Mouse (Mus musculus) MEL (cell line): ENCODE measurements at regions not wholly inside any gene's neighbourhood (a gene's known extent, or its start where the extent isn't known, plus 50 kb on each side); places are given as distances from the start of the nearest gene placed in this dataset.

Source experiments
- DNase-seq: peaks from one replicate; pipeline ENCODE4 v3.0.0; 2011; ENCODE audit warnings: low read depth, low spot score
- H3K27ac ChIP-seq: 2 replicates; pipeline ENCODE4 v1.5.1; 2012; ENCODE audit warnings: low read depth, mild to moderate bottlenecking, control low read depth, low read length, moderate library complexity; ENCODE audit not compliant: control insufficient read depth
- H3K27me3 ChIP-seq, 2 experiments: fragments of 150-350 bp in 1 of 2; sonication (generic) in 1 of 2; 2 replicates each; pipeline ENCODE4 v1.6.1; 2012; ENCODE audit warnings: low read length in 2 of 2, mild to moderate bottlenecking in 2 of 2, improper control_type of control experiment in 1 of 2, moderate library complexity in 1 of 2; ENCODE audit not compliant: insufficient read depth in 2 of 2, control insufficient read depth in 1 of 2
- H3K36me3 ChIP-seq, 2 experiments: 2 replicates each; pipeline ENCODE4 v1.6.1; 2012 to 2014; ENCODE audit warnings: low read length in 2 of 2, improper control_type of control experiment in 1 of 2, inconsistent platforms in 1 of 2, mild to moderate bottlenecking in 1 of 2; ENCODE audit not compliant: insufficient read depth in 2 of 2, control insufficient read depth in 1 of 2
- H3K4me1 ChIP-seq, 2 experiments: fragments of 150-350 bp in 1 of 2; sonication (generic) in 1 of 2; 2 replicates each; pipeline ENCODE4 v1.6.1; 2012; ENCODE audit warnings: low read length in 2 of 2, improper control_type of control experiment in 1 of 2, mild to moderate bottlenecking in 1 of 2; ENCODE audit not compliant: insufficient read depth in 2 of 2, control insufficient read depth in 1 of 2
- H3K4me3 ChIP-seq, 2 experiments: fragments of 150-350 bp in 1 of 2; sonication (generic) in 1 of 2; 2 replicates each; pipeline ENCODE4 v1.5.1; 2012; ENCODE audit warnings: low read depth in 2 of 2, low read length in 2 of 2, mild to moderate bottlenecking in 2 of 2, moderate library complexity in 2 of 2, control low read depth in 1 of 2, improper control_type of control experiment in 1 of 2; ENCODE audit not compliant: control insufficient read depth in 1 of 2, insufficient read depth in 1 of 2
- H3K79me2 ChIP-seq: 2 replicates; pipeline ENCODE4 v1.6.1; 2012; ENCODE audit warnings: mild to moderate bottlenecking, low read length, moderate library complexity; ENCODE audit not compliant: control insufficient read depth, poor library complexity, insufficient read depth
- H3K9ac ChIP-seq: 2 replicates; pipeline ENCODE4 v1.6.1; 2012; ENCODE audit warnings: low read depth, mild to moderate bottlenecking, control low read depth, low read length, moderate library complexity; ENCODE audit not compliant: control insufficient read depth, poor library complexity, severe bottlenecking
- H3K9me3 ChIP-seq: fragments of 150-350 bp; sonication (generic); replicated peaks from 2 replicates; pipeline ENCODE4 v1.6.1; 2012; ENCODE audit warnings: mild to moderate bottlenecking, low read length, improper control_type of control experiment, moderate library complexity; ENCODE audit not compliant: insufficient read depth
- ELF1 ChIP-seq: IDR thresholded peaks from 2 replicates; pipeline ENCODE4 v1.6.1; 2014; ENCODE audit warnings: low read depth, mild to moderate bottlenecking, inconsistent platforms, low read length, improper control_type of control experiment, moderate library complexity
- ETS1 ChIP-seq: IDR thresholded peaks from 2 replicates; pipeline ENCODE4 v1.6.1; 2012; ENCODE audit warnings: low read depth, mild to moderate bottlenecking, inconsistent platforms, low read length, improper control_type of control experiment, moderate library complexity
- GATA1 ChIP-seq: IDR thresholded peaks from 2 replicates; pipeline ENCODE4 v1.6.1; 2011; ENCODE audit warnings: low read depth, low read length, improper control_type of control experiment
- HCFC1 ChIP-seq: IDR thresholded peaks from 2 replicates; pipeline ENCODE4 v1.6.1; 2012; ENCODE audit warnings: low read depth, mild to moderate bottlenecking, inconsistent platforms, low read length, improper control_type of control experiment, moderate library complexity
- KAT2A ChIP-seq: conservative IDR thresholded peaks from 2 replicates; pipeline ENCODE4 v1.6.1; 2012; ENCODE audit warnings: low read depth, low read length, improper control_type of control experiment, inconsistent platforms
- MEF2A ChIP-seq: IDR thresholded peaks from 2 replicates; pipeline ENCODE4 v1.6.1; 2014; ENCODE audit warnings: low read depth, mild to moderate bottlenecking, inconsistent platforms, low read length, improper control_type of control experiment; ENCODE audit not compliant: poor library complexity, insufficient replicate concordance, severe bottlenecking; ENCODE audit errors: extremely low read depth
- MXI1 ChIP-seq: IDR thresholded peaks from 2 replicates; pipeline ENCODE4 v1.6.1; 2011; ENCODE audit warnings: mild to moderate bottlenecking, low read depth, low read length, improper control_type of control experiment
- MYB ChIP-seq: IDR thresholded peaks from 2 replicates; pipeline ENCODE4 v1.6.1; 2011; ENCODE audit warnings: mild to moderate bottlenecking, low read depth, low read length, improper control_type of control experiment
- MYC ChIP-seq: IDR thresholded peaks from 2 replicates; pipeline ENCODE4 v1.6.1; 2011; ENCODE audit warnings: low read depth, mild to moderate bottlenecking, low read length, improper control_type of control experiment, moderate library complexity
- NELFE ChIP-seq: IDR thresholded peaks from 2 replicates; pipeline ENCODE4 v1.6.1; 2011; ENCODE audit warnings: low read depth, low read length, improper control_type of control experiment
- POLR2A ChIP-seq, 2 experiments: IDR thresholded peaks; 2 replicates each; pipeline ENCODE4 v1.6.1; 2011 to 2012; ENCODE audit warnings: low read length in 2 of 2, mild to moderate bottlenecking in 2 of 2, control low read depth in 1 of 2, improper control_type of control experiment in 1 of 2, low read depth in 1 of 2, moderate library complexity in 1 of 2; ENCODE audit not compliant: control insufficient read depth in 1 of 2, insufficient read depth in 1 of 2, poor library complexity in 1 of 2
- POLR2AphosphoS2 ChIP-seq: IDR thresholded peaks from 2 replicates; pipeline ENCODE4 v1.6.1; 2011; ENCODE audit warnings: low read length, improper control_type of control experiment
- RCOR1 ChIP-seq: IDR thresholded peaks from 2 replicates; pipeline ENCODE4 v1.6.1; 2012; ENCODE audit warnings: low read depth, mild to moderate bottlenecking, inconsistent platforms, low read length, improper control_type of control experiment
- TAL1 ChIP-seq: IDR thresholded peaks from 2 replicates; pipeline ENCODE4 v1.6.1; 2012; ENCODE audit warnings: mild to moderate bottlenecking, inconsistent platforms, low read length, moderate library complexity, mixed read lengths
- USF2 ChIP-seq, 2 experiments: IDR thresholded peaks; 2 replicates each; pipeline ENCODE4 v1.6.1; 2011 to 2012; ENCODE audit warnings: improper control_type of control experiment in 2 of 2, low read length in 2 of 2, borderline replicate concordance in 1 of 2, inconsistent platforms in 1 of 2, low read depth in 1 of 2, mild to moderate bottlenecking in 1 of 2; ENCODE audit not compliant: insufficient read depth in 1 of 2
- ZC3H11A ChIP-seq: IDR thresholded peaks from 2 replicates; pipeline ENCODE4 v1.6.1; 2012; ENCODE audit warnings: low read depth, mild to moderate bottlenecking, inconsistent platforms, low read length, improper control_type of control experiment
- ZMIZ1 ChIP-seq: IDR thresholded peaks from 2 replicates; pipeline ENCODE4 v1.6.1; 2012; ENCODE audit warnings: low read depth, mild to moderate bottlenecking, inconsistent platforms, low read length, improper control_type of control experiment, moderate library complexity

- H3K27me3 ChIP-seq = no peaks in the 10 kb centered on the region; a peak in 1 of 4 replicates
- no peak overlapping the region for H3K4me3 ChIP-seq
- TF ChIP-seq ZC3H11A (no peak), ZMIZ1 (no peak), MYC (no peak), NELFE (no peak), MYB (no peak), KAT2A (no peak), GATA1 (no peak), MXI1 (no peak)
- no peaks in the 10 kb centered on the region for H3K79me2 ChIP-seq
- H3K9me3 ChIP-seq = no peaks in the 10 kb centered on the region
- no peak overlapping the region for H3K9ac ChIP-seq
- H3K4me1 ChIP-seq = no peaks in the 10 kb centered on the region
- H3K36me3 ChIP-seq = no peaks in the 10 kb centered on the region
- H3K27ac ChIP-seq = no peak overlapping the region
- DNase-seq = no peak
These were observed 183.1 kb downstream of the Tmx1 start for GRCm38 (mm10) chr12:70635997-70636396.

GRCm38 (mm10) chr12:70640186-70640585 is 185.1 kb upstream of the Frmd6 start:
- H3K4me1 ChIP-seq = no peaks in the 10 kb centered on the region
- H3K27me3 ChIP-seq = no peaks in the 10 kb centered on the region; a peak in 1 of 4 replicates
- H3K9ac ChIP-seq = no peak overlapping the region
- DNase-seq = no peak
- no peak overlapping the region for H3K27ac ChIP-seq
- no peak overlapping the region for H3K4me3 ChIP-seq
- H3K36me3 ChIP-seq = no peaks in the 10 kb centered on the region
- no peaks in the 10 kb centered on the region for H3K9me3 ChIP-seq
- no peak for TF ChIP-seq ELF1
- no peak for TF ChIP-seq POLR2A (IDR thresholded peaks at IDR 0.05; ENCODE audit: control insufficient read depth in 1 of 2, insufficient read depth in 1 of 2, low read depth in 1 of 2, low read length in 2 of 2, poor library complexity in 1 of 2)
- TF ChIP-seq GATA1 = no peak
- no peak for TF ChIP-seq HCFC1
- no peak for TF ChIP-seq KAT2A
- no peak for TF ChIP-seq MEF2A
- no peak for TF ChIP-seq MXI1
- H3K79me2 ChIP-seq = no peaks in the 10 kb centered on the region

DNA sequence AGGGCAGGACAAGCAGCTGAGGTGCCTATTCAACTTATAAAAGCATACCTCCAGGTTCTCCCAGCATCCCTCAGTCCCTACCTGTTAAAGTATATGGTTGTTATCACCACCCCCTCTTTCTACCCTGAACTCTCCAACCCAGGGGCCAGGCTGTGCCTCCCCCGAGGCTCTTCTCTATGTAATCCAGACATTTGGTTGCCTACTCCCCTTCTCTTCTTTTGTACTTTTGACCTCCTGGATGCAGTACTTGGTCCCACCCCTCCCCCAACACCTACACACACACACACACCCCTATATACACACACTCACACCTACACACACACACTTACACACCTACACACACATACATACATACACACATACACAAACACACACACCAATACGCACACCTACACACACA is 180.4 kb upstream of the Frmd6 start:
- H3K9me3 ChIP-seq = no peaks in the 10 kb centered on the region
- peaks cover 0 to 3% of the 10 kb centered on the region in 2 experiments; a peak in 1 of 4 replicates for H3K4me1 ChIP-seq
- no peak for DNase-seq
- H3K4me3 ChIP-seq = no peak overlapping the region
- TF ChIP-seq POLR2A (IDR thresholded peaks at IDR 0.05; ENCODE audit: control insufficient read depth in 1 of 2, insufficient read depth in 1 of 2, low read depth in 1 of 2, low read length in 2 of 2, poor library complexity in 1 of 2) = no peak
- no peak for TF ChIP-seq USF2 (IDR thresholded peaks at IDR 0.05; ENCODE audit: borderline replicate concordance in 1 of 2, insufficient read depth in 1 of 2, low read depth in 1 of 2, low read length in 2 of 2)
- no peak for TF ChIP-seq MYC
- TF ChIP-seq POLR2AphosphoS2 = no peak
- TF ChIP-seq ETS1 = no peak
- TF ChIP-seq GATA1 = no peak
- TF ChIP-seq TAL1 = no peak
- TF ChIP-seq RCOR1 = no peak
- H3K27ac ChIP-seq = no peak overlapping the region
- H3K36me3 ChIP-seq = no peaks in the 10 kb centered on the region
- H3K79me2 ChIP-seq = no peaks in the 10 kb centered on the region
- H3K9ac ChIP-seq = no peak overlapping the region
- H3K27me3 ChIP-seq = no peaks in the 10 kb centered on the region
